Mouse (Mus musculus) T-helper 2 cell (primary cell): ENCODE data around the gene Arhgap17.

ENCODE experiments used
- in situ Hi-C: fragments of 300-600 bp; cut with MboI, MseI; formaldehyde crosslinking; loops from one replicate; pipeline ENCODE4 v1.15.1; 2025; ENCODE audit warnings: high pct_unique_total_duplicates

Arhgap17 gene

DNA sequence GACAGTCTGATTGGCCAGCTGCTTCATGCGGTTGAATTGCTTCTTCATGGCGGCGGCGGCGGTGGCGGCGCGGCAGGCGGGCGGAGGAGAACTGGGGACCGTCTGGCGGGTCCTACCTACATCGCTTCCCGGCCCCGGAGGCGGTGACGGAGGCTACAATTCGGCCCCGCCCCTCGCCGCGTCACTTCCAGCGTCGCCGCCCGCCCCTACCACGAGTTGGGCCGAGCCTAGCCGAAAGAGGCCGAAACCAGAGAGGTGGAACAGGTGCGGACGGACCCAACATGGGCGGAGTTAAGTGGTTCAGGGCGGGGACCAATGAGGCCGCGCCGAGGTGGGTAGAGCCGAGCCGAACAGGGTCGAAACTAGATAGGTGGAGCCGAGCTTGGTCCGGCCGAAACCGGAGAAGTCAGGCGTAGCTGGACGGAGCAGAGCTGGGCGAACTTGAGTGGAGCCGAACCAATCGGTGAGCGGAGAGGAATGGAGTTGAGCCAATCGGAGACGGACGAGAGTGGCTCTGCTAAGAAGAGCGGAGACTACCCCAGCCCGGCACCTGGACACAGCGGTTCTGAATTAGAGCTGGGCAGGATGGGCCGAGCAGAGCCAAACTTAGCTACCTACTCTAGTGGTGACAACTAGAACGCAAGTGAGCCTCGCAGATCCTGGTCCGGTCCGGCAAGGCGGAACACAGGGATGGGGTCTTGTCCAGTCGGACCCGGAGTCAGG is at the start of gene Arhgap17, which contains the start of gene Lcmt1:
TSS of gene Arhgap17 (minus strand) at position 157 of the 723 bp plus-strand sequence.
TSS of gene Lcmt1 (plus strand) at position 26 of the 723 bp plus-strand sequence.
- in situ Hi-C loops = loop anchor here (10.0 kb wide), 1 partner anchor 1295 kb away; no protein-coding TSS in a partner anchor

GRCm38 (mm10) chr7:123417661-123418060 is 47.9 kb upstream of the Arhgap17 start:
- in situ Hi-C loops = no loop called here

- in situ Hi-C loops = no loop called here
These were observed 47.1 kb upstream of the Arhgap17 start for GRCm38 (mm10) chr7:123416803-123417202.

DNA sequence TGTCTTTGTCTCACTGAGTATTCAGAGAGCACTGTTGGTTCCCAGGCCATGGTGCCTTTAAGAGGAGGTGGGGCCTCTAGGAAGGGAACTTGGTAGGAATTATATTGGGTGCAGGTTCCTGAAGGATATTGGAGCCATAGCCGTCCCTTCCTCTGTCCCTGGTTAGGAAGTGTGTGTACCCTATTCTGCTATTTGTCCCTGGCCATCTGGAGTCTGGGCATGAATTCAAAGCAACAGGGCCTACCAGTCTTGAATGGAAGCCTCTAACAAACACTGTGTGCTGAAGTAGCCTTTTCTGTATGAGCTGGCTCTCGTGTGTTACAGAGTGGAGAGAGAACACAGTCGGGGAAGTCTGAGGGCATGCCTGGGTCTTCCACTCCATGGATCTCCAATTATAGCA is 42.4 kb upstream of the Arhgap17 start:
- in situ Hi-C loops = no loop called here

DNA sequence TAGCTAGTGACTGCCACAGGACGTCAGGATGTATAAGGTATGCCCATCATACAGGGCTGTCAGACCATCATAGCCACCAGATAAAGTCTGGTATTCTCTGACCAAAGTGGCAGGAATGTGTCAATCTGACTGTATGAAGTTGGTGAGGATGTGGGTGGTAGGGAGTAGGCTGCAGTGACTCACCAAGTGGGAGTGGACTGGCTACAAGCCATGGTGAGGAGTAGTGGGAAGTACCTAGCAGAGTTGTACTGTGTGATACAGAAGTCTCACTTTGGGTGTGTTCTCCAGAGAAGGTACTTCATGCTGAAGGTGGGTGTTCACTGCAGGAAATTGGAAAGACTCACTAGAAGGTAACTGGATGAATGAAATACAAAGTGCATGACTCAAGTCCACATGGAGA is 41.4 kb upstream of the Arhgap17 start:
- in situ Hi-C loops = no loop called here

- in situ Hi-C loops = no loop called here
These were observed 40.8 kb upstream of the Arhgap17 start for GRCm38 (mm10) chr7:123410502-123410901.

DNA sequence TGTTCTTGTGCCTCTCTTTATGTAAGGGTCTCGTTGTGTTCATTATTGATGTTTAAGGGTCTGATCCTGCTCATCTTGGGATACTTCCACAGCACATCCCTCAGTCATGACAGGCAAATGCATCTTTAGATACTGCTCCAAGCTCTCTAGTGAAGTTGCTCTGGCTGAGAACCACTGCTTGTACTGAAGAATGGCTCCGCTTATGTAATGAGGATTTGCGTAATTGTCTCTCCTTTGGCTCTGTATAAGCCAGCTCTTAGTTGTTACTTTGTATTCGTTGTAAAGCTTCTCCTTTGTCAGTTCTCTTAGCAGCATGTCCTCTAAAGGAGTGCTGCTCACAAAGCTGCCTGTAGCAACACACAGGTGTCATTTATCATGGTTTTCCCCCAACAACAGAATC is 37.3 kb upstream of the Arhgap17 start:
- in situ Hi-C loops = no loop called here

DNA sequence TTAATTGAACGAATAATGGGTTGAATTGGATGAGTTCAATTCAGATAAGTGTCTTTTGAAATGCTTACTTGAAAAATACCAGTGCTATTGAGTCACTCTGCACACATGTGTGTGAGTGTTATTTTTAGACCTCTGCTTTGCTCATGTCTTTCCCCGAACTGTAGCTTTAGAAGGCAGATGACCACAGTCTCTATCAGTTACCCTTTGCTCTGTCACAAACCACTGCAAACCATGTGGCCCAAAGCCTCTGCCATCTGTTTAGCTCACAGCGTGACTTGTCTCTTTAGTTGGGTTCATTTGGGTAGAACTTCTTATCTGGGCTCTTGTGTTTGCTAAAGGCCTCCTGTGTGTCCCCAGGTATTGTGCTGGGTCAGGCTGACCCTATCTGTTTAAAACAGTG is 35.9 kb upstream of the Arhgap17 start:
- in situ Hi-C loops = no loop called here

GRCm38 (mm10) chr7:123404198-123404597 is 34.5 kb upstream of the Arhgap17 start:
- in situ Hi-C loops = no loop called here

DNA sequence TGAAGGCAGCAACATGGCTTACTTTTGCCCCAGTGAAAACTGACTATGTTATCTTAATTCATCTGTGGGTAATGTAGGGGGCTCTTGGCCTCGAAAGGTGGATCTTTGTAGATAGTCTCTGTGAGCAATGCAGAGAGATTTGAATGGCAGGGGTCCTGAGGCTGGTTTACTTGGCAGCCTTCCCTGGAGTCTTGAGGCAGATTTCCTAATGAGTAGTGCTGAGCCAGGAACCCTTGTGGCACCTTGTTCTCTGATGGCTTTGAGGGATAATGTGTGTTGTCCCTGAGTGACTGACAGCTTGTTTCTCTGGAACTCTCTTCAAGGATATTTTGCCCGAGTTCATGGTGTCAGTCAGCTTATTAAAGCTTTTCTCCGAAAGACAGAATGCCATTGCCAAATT is 31.4 kb upstream of the Arhgap17 start:
- in situ Hi-C loops = no loop called here

DNA sequence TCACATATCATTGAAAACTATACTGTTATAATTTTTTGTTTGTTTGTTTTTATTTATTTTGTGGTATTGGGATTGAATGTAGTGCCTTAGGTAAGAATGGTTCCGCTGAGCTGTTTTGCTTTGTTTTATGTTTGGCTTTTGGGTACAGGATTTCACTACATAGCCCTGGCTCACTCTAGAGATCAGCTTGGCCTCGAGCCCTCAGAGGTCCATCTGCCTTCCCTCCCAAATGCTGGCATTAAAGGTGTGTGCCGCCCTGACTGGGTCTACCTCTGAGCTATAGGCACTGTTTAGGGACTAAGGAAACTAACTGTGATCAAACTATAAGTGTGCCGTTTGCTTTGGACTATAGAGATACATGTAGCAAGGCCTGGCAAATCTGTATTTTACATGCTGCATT is 29.6 kb upstream of the Arhgap17 start:
- in situ Hi-C loops = no loop called here

DNA sequence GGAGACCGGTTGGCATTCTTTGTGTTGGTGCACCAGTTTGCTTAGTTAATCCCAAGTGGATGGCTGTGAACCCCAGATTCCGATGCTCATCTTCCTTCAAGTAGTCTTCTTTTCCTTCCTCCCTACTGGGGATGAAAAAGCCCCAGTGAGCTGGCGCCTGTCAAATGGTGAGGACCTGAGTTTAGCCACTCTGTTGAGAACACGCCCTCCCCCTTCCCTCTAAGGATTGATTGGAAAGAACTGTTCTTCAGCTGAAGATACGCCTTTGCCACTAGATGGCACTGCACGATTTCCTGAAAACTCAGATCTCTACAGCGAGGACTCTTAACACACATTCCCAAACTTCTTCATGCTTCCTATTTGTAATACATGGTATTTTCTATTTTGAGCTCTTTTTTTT is 29.1 kb upstream of the Arhgap17 start:
- in situ Hi-C loops = no loop called here

- in situ Hi-C loops = no loop called here
These were observed 28.2 kb upstream of the Arhgap17 start for GRCm38 (mm10) chr7:123397931-123398330.

GRCm38 (mm10) chr7:123397369-123397768 is 27.7 kb upstream of the Arhgap17 start:
- in situ Hi-C loops = no loop called here

GRCm38 (mm10) chr7:123396900-123397299 is 27.2 kb upstream of the Arhgap17 start:
- in situ Hi-C loops = no loop called here

- in situ Hi-C loops = no loop called here
These were observed 24.6 kb upstream of the Arhgap17 start for GRCm38 (mm10) chr7:123394271-123394670.

- in situ Hi-C loops = no loop called here
These were observed 20.1 kb upstream of the Arhgap17 start for GRCm38 (mm10) chr7:123389686-123390280.

GRCm38 (mm10) chr7:123385693-123386407 is 16.1 kb upstream of the Arhgap17 start:
- in situ Hi-C loops = no loop called here

- in situ Hi-C loops = loop anchor here (10.0 kb wide), 1 partner anchor 1303 kb away; no protein-coding TSS in a partner anchor
These were observed 8.0 kb upstream of the Arhgap17 start for GRCm38 (mm10) chr7:123377443-123378400.

DNA sequence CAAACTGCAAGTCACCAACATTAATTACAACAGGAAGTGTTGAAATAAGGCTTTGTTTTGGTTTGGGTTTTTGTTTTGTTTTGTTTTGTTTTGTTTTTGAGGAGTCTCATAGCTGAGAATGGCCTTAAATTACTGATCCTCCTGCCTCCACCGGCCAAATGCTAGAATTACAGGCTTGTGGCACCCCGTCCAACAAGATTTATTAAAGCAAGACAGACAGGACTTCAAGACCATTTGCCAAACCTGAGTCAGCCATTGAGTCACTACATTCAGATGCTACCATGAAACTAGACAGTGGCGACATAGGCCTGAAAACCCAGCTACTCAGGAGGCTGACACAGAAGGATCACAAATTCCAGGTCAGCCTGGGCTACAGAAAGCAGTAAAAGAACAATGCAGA is 1.8 kb upstream of the Arhgap17 start:
- in situ Hi-C loops = loop anchor here (10.0 kb wide), 1 partner anchor 1297 kb away; no protein-coding TSS in a partner anchor

- in situ Hi-C loops = loop anchor here (10.0 kb wide), 1 partner anchor 1296 kb away; no protein-coding TSS in a partner anchor
These were observed 985 bp upstream of the Arhgap17 start for GRCm38 (mm10) chr7:123370700-123371099.
